Mouse (Mus musculus) brain, embryonic 14.5 days (tissue): ENCODE measurements at regions not wholly inside any gene's neighbourhood (a gene's known extent, or its start where the extent isn't known, plus 50 kb on each side); places are given as distances from the start of the nearest gene placed in this dataset.

Experiments
- CTCF ChIP-seq: fragments of 200-500 bp; IDR thresholded peaks from 2 replicates; pipeline ENCODE4 v1.5.1; 2012; ENCODE audit warnings: inconsistent platforms, mild to moderate bottlenecking, moderate library complexity, borderline replicate concordance; ENCODE audit not compliant: insufficient read depth, insufficient read length; ENCODE audit errors: extremely low read depth
- POLR2A ChIP-seq: fragments of 200-500 bp; IDR thresholded peaks from 2 replicates; pipeline ENCODE4 v1.6.1; 2012; ENCODE audit warnings: mild to moderate bottlenecking, inconsistent platforms, borderline replicate concordance; ENCODE audit not compliant: poor library complexity, insufficient read depth, insufficient read length, severe bottlenecking; ENCODE audit errors: extremely low read depth

GRCm38 (mm10) chr3:129070521-129070933 is 129.2 kb upstream of the Pitx2 start:
- TF ChIP-seq CTCF (no peak), POLR2A (no peak)
